Mouse (Mus musculus) brain, adult 2 months (tissue): ENCODE data around the gene Arl15.

ENCODE experiments used
- DNase-seq: peaks from one replicate; pipeline ENCODE4 v3.0.0; 2011; ENCODE audit warnings: low read depth, low spot score

Gene Arl15

GRCm38 (mm10) chr13:114094151-114094875 is 300.0 kb downstream of the Arl15 start:
- DNase-seq, result no peak

- no peak for DNase-seq
These were observed 301.1 kb downstream of the Arl15 start for GRCm38 (mm10) chr13:114095440-114095839.

GRCm38 (mm10) chr13:114096386-114096785 is 302.1 kb downstream of the Arl15 start:
- DNase-seq, result no peak

- peak; percentile 34 for DNase-seq
These were observed 306.9 kb downstream of the Arl15 start for GRCm38 (mm10) chr13:114101155-114101554.

- DNase-seq, result no peak
These were observed 311.8 kb downstream of the Arl15 start for GRCm38 (mm10) chr13:114106083-114106482.

- no peak for DNase-seq
These were observed 313.2 kb downstream of the Arl15 start for GRCm38 (mm10) chr13:114107499-114107898.

- DNase-seq, result no peak
These were observed 315.1 kb downstream of the Arl15 start for GRCm38 (mm10) chr13:114109441-114109840.

GRCm38 (mm10) chr13:114109845-114110244 is 315.5 kb downstream of the Arl15 start:
- no peak for DNase-seq

- no peak for DNase-seq
These were observed 319.2 kb downstream of the Arl15 start for GRCm38 (mm10) chr13:114113516-114113915.

GRCm38 (mm10) chr13:114114586-114114985 is 320.3 kb downstream of the Arl15 start:
- no peak for DNase-seq

GRCm38 (mm10) chr13:114115106-114115505 is 320.8 kb downstream of the Arl15 start:
- DNase-seq, result no peak

- no peak for DNase-seq
These were observed 324.0 kb downstream of the Arl15 start for GRCm38 (mm10) chr13:114118104-114118830.

GRCm38 (mm10) chr13:114119816-114120215 is 325.5 kb downstream of the Arl15 start:
- peak; percentile 41 for DNase-seq

GRCm38 (mm10) chr13:114121591-114121990 is 327.3 kb downstream of the Arl15 start:
- no peak for DNase-seq

- DNase-seq, result no peak
These were observed 329.1 kb downstream of the Arl15 start for GRCm38 (mm10) chr13:114123391-114123790.

GRCm38 (mm10) chr13:114124385-114124784 is 330.1 kb downstream of the Arl15 start:
- no peak for DNase-seq

GRCm38 (mm10) chr13:114124991-114125390 is 330.7 kb downstream of the Arl15 start:
- DNase-seq, result no peak

GRCm38 (mm10) chr13:114128366-114128765 is 334.1 kb downstream of the Arl15 start:
- DNase-seq, result no peak

- no peak for DNase-seq
These were observed 335.7 kb downstream of the Arl15 start for GRCm38 (mm10) chr13:114129986-114130385.

- peak; percentile 75 for DNase-seq
These were observed 336.4 kb downstream of the Arl15 start for GRCm38 (mm10) chr13:114130566-114131319.

- peak; percentile 74 for DNase-seq
These were observed 344.6 kb downstream of the Arl15 start for GRCm38 (mm10) chr13:114138921-114139320.

GRCm38 (mm10) chr13:114139570-114139969 is 345.3 kb downstream of the Arl15 start:
- DNase-seq, result no peak
